Mouse (Mus musculus) C2C12 (cell line): ENCODE measurements around the gene Calm3.

ENCODE experiments used
- CTCF ChIP-seq: IDR thresholded peaks from one replicate; pipeline ENCODE4 v1.5.1; 2011; ENCODE audit not compliant: control insufficient read depth, insufficient read depth, insufficient read length
- MAX ChIP-seq: IDR thresholded peaks from one replicate; pipeline ENCODE4 v1.6.1; 2011; ENCODE audit warnings: mild to moderate bottlenecking, control low read depth
- MYOG ChIP-seq: IDR thresholded peaks from one replicate; pipeline ENCODE4 v1.6.1; 2011; ENCODE audit not compliant: control insufficient read depth, insufficient read length; ENCODE audit errors: extremely low read depth
- USF1 ChIP-seq: IDR thresholded peaks from one replicate; pipeline ENCODE4 v1.6.1; 2011; ENCODE audit warnings: low read depth, mild to moderate bottlenecking, control low read depth, moderate library complexity

GRCm38 (mm10) chr7:16885271-16885776 lies 38.6 kb downstream of the Calm3 start:
- no peak for TF ChIP-seq CTCF
- no peak for TF ChIP-seq MYOG
- TF ChIP-seq MAX = no peak
- no peak for TF ChIP-seq USF1
